Mouse (Mus musculus): ENCODE measurements at regions not wholly inside any gene's neighbourhood (a gene's known extent, or its start where the extent isn't known, plus 50 kb on each side); places are given as distances from the start of the nearest gene placed in this dataset.

DNA sequence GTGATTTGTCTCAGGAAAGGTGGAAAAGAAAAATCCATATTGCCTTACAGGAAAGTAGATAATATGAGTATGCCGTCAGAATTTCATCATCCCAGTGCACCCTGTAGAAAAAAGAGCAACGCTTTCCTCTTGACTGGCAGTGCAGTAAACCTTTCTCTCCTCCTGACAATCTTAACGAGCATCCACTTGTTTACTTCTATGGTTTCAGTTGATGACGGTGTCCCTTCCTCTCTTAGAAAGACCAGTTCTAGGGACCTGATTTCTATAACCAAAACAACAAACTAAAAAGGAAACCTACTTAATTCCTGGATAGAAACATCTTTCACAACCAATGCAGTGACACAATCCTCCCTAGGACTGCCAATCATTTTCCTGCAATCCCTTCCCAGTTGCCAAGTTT, 714.3 kb upstream of the Cited2 start:
- ATAC-seq (ENCODE audit: low FRiP score, low read depth), result no peak
- 49% methylated on average over 4 of the region's 4 CpGs for WGBS
- Histone ChIP-seq H3K4me3 (replicated peaks; ENCODE audit: low read length) (no peak overlapping the region), H3K4me2 (replicated peaks; ENCODE audit: low read depth, low read length, severe bottlenecking) (no peak overlapping the region), H3K36me3 (ENCODE audit: control insufficient read depth, insufficient read depth, low read length) (no peaks in the 10 kb centered on the region), H3K4me1 (ENCODE audit: control insufficient read depth, insufficient read depth, low read length) (no peaks in the 10 kb centered on the region), H3K27ac (replicated peaks; ENCODE audit: low read depth, low read length) (no peak overlapping the region), H3K27me3 (ENCODE audit: control insufficient read depth, insufficient read depth, low read length) (no peaks in the 10 kb centered on the region), H3K9ac (ENCODE audit: low read depth, low read length, severe bottlenecking) (no peak overlapping the region), H3K9me3 (ENCODE audit: control insufficient read depth, low read length) (no peaks in the 10 kb centered on the region)
- no peak for TF ChIP-seq POLR2A (IDR thresholded peaks at IDR 0.05; ENCODE audit: borderline replicate concordance, extremely low read depth, insufficient read depth, insufficient read length)
- no peak for DNase-seq (ENCODE audit: low spot score)

GRCm38 (mm10) chr10:17010047-17010446, 713.0 kb upstream of the Cited2 start:
- ATAC-seq (ENCODE audit: low FRiP score, low read depth) (no peak), DNase-seq (ENCODE audit: low spot score) (no peak)
- H3K4me2 ChIP-seq (replicated peaks; ENCODE audit: low read depth, low read length, severe bottlenecking), result no peak overlapping the region
- no peaks in the 10 kb centered on the region for H3K9me3 ChIP-seq (ENCODE audit: control insufficient read depth, low read length)
- no peak overlapping the region for H3K27ac ChIP-seq (replicated peaks; ENCODE audit: low read depth, low read length)
- no peaks in the 10 kb centered on the region for H3K27me3 ChIP-seq (ENCODE audit: control insufficient read depth, insufficient read depth, low read length)
- H3K9ac ChIP-seq (ENCODE audit: low read depth, low read length, severe bottlenecking), result no peak overlapping the region
- TF ChIP-seq POLR2A (IDR thresholded peaks at IDR 0.05; ENCODE audit: borderline replicate concordance, extremely low read depth, insufficient read depth, insufficient read length), result no peak
- H3K4me3 ChIP-seq (replicated peaks; ENCODE audit: low read length), result no peak overlapping the region
- H3K4me1 ChIP-seq (ENCODE audit: control insufficient read depth, insufficient read depth, low read length), result no peaks in the 10 kb centered on the region
- H3K36me3 ChIP-seq (ENCODE audit: control insufficient read depth, insufficient read depth, low read length), result no peaks in the 10 kb centered on the region
- WGBS, result 85% methylated on average over 3 of the region's 3 CpGs

DNA sequence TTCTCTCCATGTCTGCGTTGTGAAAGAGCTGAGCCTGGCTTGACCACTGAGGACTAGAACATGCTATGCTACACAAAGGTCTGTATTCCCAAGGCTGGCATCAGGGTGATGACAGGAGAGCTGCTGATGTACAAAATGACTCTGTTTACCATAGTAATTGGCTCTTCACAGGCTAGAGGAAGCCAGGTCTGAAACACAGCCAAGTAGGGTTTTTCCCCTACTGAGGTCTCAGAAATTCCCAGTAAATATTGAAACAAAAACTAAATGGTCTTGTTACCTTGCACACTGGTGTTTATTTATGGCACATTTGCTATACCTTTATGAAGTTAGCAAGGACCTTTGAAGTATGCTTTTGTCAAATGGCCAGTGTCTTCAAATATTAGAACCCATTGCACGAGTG, 711.1 kb upstream of the Cited2 start:
- no peak for ATAC-seq (ENCODE audit: low FRiP score, low read depth)
- Histone ChIP-seq H3K4me2 (replicated peaks; ENCODE audit: low read depth, low read length, severe bottlenecking) (no peak overlapping the region), H3K27me3 (ENCODE audit: control insufficient read depth, insufficient read depth, low read length) (no peaks in the 10 kb centered on the region), H3K9ac (ENCODE audit: low read depth, low read length, severe bottlenecking) (no peak overlapping the region), H3K4me3 (replicated peaks; ENCODE audit: low read length) (no peak overlapping the region), H3K9me3 (ENCODE audit: control insufficient read depth, low read length) (no peaks in the 10 kb centered on the region), H3K36me3 (ENCODE audit: control insufficient read depth, insufficient read depth, low read length) (no peaks in the 10 kb centered on the region), H3K4me1 (ENCODE audit: control insufficient read depth, insufficient read depth, low read length) (no peaks in the 10 kb centered on the region), H3K27ac (replicated peaks; ENCODE audit: low read depth, low read length) (no peak overlapping the region)
- whole genome bisulfite sequencing, result 88% methylated on average over 2 of the region's 2 CpGs
- no peak for DNase-seq (ENCODE audit: low spot score)
- TF ChIP-seq POLR2A (IDR thresholded peaks at IDR 0.05; ENCODE audit: borderline replicate concordance, extremely low read depth, insufficient read depth, insufficient read length), result no peak

- Histone ChIP-seq H3K9me3 (ENCODE audit: control insufficient read depth, low read length) (no peaks in the 10 kb centered on the region), H3K27me3 (ENCODE audit: control insufficient read depth, insufficient read depth, low read length) (no peaks in the 10 kb centered on the region), H3K9ac (ENCODE audit: low read depth, low read length, severe bottlenecking) (no peak overlapping the region), H3K36me3 (ENCODE audit: control insufficient read depth, insufficient read depth, low read length) (no peaks in the 10 kb centered on the region), H3K4me3 (replicated peaks; ENCODE audit: low read length) (no peak overlapping the region), H3K27ac (replicated peaks; ENCODE audit: low read depth, low read length) (no peak overlapping the region), H3K4me2 (replicated peaks; ENCODE audit: low read depth, low read length, severe bottlenecking) (no peak overlapping the region), H3K4me1 (ENCODE audit: control insufficient read depth, insufficient read depth, low read length) (no peaks in the 10 kb centered on the region)
- no peak for ATAC-seq (ENCODE audit: low FRiP score, low read depth)
- WGBS, result 49% methylated on average over 3 of the region's 3 CpGs
- no peak for TF ChIP-seq POLR2A (IDR thresholded peaks at IDR 0.05; ENCODE audit: borderline replicate concordance, extremely low read depth, insufficient read depth, insufficient read length)
- no peak for DNase-seq (ENCODE audit: low spot score)
Measured at GRCm38 (mm10) chr10:17012541-17012975, 710.5 kb upstream of the Cited2 start.

DNA sequence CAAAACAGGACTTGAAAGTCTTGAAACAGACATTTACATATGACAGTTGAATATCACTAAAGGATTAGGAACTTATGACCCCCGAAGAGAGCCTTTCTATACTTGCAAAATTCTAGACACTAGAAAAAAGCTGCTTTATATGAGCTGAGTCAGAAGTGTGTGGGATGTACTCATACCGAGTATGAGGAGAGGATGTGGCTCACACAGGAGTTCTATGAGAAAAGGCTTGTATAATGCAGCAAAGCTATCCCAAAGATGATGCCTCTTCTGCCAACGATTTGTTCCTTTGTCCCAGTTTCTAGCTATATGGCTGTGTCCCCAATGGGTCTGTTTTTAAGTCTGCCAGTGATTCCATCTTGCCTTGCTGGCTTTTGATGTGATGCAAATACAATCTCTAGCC, 708.2 kb upstream of the Cited2 start:
- ATAC-seq (ENCODE audit: low FRiP score, low read depth), result no peak
- H3K9me3 ChIP-seq (ENCODE audit: control insufficient read depth, low read length), result no peaks in the 10 kb centered on the region
- 81% methylated on average over 3 of the region's 3 CpGs for WGBS
- no peak for DNase-seq (ENCODE audit: low spot score)
- no peaks in the 10 kb centered on the region for H3K27me3 ChIP-seq (ENCODE audit: control insufficient read depth, insufficient read depth, low read length)
- H3K4me2 ChIP-seq (replicated peaks; ENCODE audit: low read depth, low read length, severe bottlenecking), result no peak overlapping the region
- no peak for TF ChIP-seq POLR2A (IDR thresholded peaks at IDR 0.05; ENCODE audit: borderline replicate concordance, extremely low read depth, insufficient read depth, insufficient read length)
- H3K27ac ChIP-seq (replicated peaks; ENCODE audit: low read depth, low read length), result no peak overlapping the region
- H3K36me3 ChIP-seq (ENCODE audit: control insufficient read depth, insufficient read depth, low read length), result no peaks in the 10 kb centered on the region
- H3K9ac ChIP-seq (ENCODE audit: low read depth, low read length, severe bottlenecking), result no peak overlapping the region
- no peaks in the 10 kb centered on the region for H3K4me1 ChIP-seq (ENCODE audit: control insufficient read depth, insufficient read depth, low read length)
- H3K4me3 ChIP-seq (replicated peaks; ENCODE audit: low read length), result no peak overlapping the region

DNA sequence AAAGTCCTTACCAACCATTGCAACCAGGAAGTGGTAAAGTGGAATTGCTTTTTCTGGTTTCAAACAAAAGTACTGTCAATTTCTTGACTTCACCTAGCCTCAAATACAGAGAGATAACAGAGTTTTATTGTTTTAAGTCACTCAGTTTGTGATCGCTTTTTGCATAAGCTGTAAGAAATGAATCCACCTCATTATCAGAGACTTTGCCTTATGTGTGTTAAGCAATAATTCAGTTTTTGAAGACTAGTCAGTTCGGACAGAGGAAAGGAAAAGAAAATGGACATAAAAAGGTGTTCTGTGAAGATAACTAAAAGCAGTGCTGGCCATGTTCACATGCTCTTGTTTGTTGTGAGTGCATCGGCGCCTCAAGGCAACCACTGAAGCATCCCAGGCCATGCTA, 706.2 kb upstream of the Cited2 start:
- H3K9me3 ChIP-seq (ENCODE audit: control insufficient read depth, low read length), result no peaks in the 10 kb centered on the region
- TF ChIP-seq POLR2A (IDR thresholded peaks at IDR 0.05; ENCODE audit: borderline replicate concordance, extremely low read depth, insufficient read depth, insufficient read length), result no peak
- no peaks in the 10 kb centered on the region for H3K4me1 ChIP-seq (ENCODE audit: control insufficient read depth, insufficient read depth, low read length)
- 82% methylated on average over 4 of the region's 4 CpGs for WGBS
- DNase-seq (ENCODE audit: low spot score), result no peak
- no peak overlapping the region for H3K4me3 ChIP-seq (replicated peaks; ENCODE audit: low read length)
- H3K9ac ChIP-seq (ENCODE audit: low read depth, low read length, severe bottlenecking), result no peak overlapping the region
- H3K4me2 ChIP-seq (replicated peaks; ENCODE audit: low read depth, low read length, severe bottlenecking), result no peak overlapping the region
- no peak for ATAC-seq (ENCODE audit: low FRiP score, low read depth)
- no peak overlapping the region for H3K27ac ChIP-seq (replicated peaks; ENCODE audit: low read depth, low read length)
- H3K27me3 ChIP-seq (ENCODE audit: control insufficient read depth, insufficient read depth, low read length), result no peaks in the 10 kb centered on the region
- H3K36me3 ChIP-seq (ENCODE audit: control insufficient read depth, insufficient read depth, low read length), result no peaks in the 10 kb centered on the region

All from limb, embryonic 14.5 days (tissue).